Mouse (Mus musculus) effector memory CD4-positive, alpha-beta T cell, adult 5 months (primary cell): ENCODE measurements around the gene Erich3. TPM values are rescaled to one million over a fixed set of nuclear protein-coding genes. Genes with fewer than 3 reads are reported as not detected.

Experiments used
- polyA plus RNA-seq: library from polyadenylated mRNA; unstranded; fragments of 100-300 nt; shearing (Covaris generic); gene quantifications from one replicate; pipeline ENCODE4 v1.2.1, GENCODE M21; 2017

Erich3 gene
- polyA plus RNA-seq: 0.39 TPM

GRCm38 (mm10) chr3:154663545-154663944, at the start of gene Erich3:
Gene Erich3 (plus strand): TSS chr3:154663859.

Other genes starting within 250 kb of the Erich3 start
- gene Cryz, start 67.1 kb upstream of the Erich3 start, polyA plus RNA-seq: 2.0 TPM
- 3.4 TPM for gene Tyw3, start 66.8 kb upstream of the Erich3 start, polyA plus RNA-seq